Mouse (Mus musculus): Measurements from ENCODE around the gene Sdhd.

The Sdhd gene

GRCm38 (mm10) chr9:50590856-50591518 lies 12.6 kb downstream of the Sdhd start:
- DNase-seq (ENCODE audit: extremely low read depth, low read depth, low spot score): no peak

GRCm38 (mm10) chr9:50586955-50587354 lies 16.7 kb downstream of the Sdhd start:
- DNase-seq (ENCODE audit: extremely low read depth, low read depth, low spot score): peak; percentile 85

DNA sequence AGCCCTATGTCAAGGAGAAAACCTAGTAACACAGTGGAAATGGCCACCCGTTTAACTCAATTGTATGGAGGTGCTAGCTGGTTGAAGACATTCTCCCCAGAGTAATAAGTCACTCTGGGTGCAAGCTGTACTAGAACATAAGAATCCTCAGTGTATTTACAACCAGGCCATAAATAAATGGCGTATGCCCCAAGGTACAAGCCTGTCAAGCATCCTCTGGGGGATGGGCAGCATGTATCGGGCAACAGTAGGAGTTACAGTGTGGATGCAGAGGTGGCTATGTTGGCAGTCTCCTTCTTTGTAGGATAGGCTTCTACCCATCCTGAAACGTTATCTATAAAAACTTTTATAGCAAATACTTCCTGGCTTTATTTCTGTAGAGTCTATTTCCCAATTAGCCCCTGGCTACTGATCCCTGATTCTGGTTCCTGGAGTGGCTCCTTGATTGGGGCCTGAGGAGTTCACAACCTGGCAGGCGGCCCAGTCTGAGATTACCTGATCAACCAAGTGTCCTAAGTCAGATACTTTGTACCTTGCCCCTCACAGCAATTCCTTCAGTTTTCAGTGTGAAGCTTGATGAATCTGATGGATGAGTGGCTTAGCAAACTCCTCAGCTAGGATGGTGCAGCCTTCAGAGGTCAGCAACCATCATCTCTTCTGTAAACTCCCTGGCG lies 18.3 kb downstream of the Sdhd start:
- DNase-seq (ENCODE audit: extremely low read depth, low read depth, low spot score): no peak

DNA sequence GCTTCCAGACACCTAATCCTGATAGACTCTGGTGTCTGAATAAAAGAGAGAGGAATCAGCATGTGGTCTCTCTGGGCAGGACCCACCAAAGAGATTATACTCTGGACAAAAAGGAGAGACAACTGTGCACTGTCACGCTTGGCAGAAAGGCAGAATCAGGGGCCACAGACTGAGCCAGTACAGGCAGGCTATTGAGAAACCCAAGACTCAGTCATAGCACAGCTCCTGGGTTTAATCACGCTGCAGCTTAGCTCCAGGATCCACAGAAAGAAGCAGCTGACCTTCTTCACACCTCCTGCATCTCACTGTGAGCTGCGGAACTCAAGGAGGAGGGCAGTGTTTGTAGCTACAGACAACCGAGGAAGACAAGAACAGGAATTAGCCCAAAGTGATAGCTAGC lies 23.2 kb downstream of the Sdhd start:
- no peak for DNase-seq (ENCODE audit: extremely low read depth, low read depth, low spot score)

DNA sequence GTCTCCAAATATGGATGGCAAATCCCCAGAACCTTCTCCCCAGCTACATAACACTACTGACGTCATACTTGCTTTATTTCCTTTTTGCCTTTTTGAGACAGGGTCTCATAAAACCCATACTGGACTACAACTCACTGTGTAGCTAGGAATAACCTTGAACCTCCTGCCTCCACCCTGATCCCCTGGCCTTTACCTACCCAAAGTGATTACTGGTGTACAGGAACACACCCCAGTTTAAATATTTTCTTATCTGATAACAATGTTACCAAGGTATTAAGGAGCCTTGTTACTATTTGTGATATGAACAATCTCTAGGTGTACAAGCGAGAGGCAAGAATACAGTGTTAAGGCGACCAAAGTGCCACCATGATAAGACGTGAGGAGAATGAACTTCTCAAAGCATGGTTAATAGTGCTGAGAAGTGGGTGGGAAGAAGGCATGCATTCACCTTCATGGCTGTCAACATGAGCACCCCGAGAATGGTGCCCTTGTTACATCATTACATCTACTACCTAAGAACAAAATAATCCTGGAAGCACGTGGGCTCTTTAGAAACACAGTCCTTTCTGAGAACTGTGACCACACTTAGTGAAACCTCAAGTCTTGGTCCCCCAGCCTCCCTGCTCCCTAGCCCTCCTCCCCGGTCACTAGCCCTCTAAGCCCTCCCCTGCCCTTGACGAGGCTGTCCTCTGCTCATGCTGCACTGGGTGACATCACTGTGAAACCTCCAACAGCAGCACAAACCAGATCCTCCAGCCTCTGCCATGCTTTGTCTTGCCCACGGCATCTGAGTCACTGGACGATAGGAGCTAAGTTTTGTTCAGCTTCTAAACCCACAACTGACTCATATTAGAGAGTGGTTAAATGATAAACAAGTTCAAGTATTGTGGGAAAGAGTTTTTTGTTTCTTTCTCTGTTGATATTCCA lies 33.8 kb downstream of the Sdhd start:
- DNase-seq (ENCODE audit: extremely low read depth, low read depth, low spot score): no peak

DNA sequence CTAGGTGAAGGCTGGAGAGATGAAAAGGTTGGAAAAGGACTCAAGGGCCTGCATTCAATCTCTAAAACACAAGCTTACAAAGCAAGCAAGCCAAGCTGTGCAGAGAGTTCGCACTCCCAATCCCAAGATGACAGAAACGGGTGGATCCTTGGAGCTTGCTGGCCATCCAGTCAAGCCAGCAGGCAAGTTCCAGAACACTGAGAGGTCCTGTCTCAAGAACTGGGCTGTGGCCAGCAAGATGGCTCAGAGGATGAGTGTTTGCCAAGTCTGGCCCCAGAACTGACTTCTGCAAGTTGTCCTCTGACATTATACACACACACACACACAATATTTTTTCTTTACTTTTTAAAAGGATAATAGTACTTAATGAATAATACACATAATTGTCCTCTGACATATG lies 35.7 kb downstream of the Sdhd start:
- DNase-seq (ENCODE audit: extremely low read depth, low read depth, low spot score): no peak

DNA sequence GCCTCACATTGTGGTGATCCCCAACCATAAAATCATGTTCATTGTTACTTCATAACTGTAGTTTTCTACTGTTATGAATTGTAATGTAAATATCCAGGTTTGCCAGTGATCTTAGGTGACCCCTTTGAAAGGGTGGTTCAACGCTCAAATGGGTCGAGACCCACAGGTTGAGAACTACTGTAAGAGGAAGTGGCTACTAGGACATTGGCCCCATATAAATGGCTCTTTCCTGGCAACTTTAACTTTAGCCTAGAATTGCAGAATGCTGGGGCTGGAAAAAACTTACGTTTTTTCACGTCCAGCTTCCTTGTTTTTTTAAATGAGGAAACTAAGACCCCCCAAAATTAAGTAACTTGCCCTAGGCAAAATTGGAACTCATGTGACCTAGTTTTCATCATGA lies 36.2 kb downstream of the Sdhd start:
- no peak for DNase-seq (ENCODE audit: extremely low read depth, low read depth, low spot score)

GRCm38 (mm10) chr9:50565940-50566339 lies 37.7 kb downstream of the Sdhd start:
- DNase-seq (ENCODE audit: extremely low read depth, low read depth, low spot score): no peak

GRCm38 (mm10) chr9:50565173-50565572 lies 38.4 kb downstream of the Sdhd start:
- no peak for DNase-seq (ENCODE audit: extremely low read depth, low read depth, low spot score)

DNA sequence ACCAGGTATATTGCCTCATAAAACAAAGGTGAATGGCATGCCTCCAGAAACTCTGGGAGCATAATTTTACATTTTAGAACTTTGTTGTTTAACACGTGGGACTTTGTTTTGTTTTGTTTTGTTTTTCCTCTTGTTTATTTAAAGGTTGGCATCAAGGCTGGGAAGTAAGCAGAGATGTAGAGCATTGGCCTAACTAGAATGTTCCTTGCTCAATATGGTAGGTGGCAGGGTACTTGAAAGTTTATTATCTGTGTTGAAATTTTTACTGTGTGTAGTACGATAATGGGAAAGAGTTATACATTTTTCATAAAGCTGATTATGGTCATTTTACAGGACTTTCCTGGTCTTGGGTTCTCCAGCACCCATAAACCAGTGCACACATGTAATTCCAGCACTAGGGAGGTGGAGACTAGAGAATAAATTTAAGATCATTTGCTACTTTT lies 41.7 kb downstream of the Sdhd start:
- no peak for DNase-seq (ENCODE audit: extremely low read depth, low read depth, low spot score)

GRCm38 (mm10) chr9:50561145-50561917 lies 42.3 kb downstream of the Sdhd start, which contains the start of gene Tex12:
Tex12 (minus strand) TSS chr9:50561325.
- no peak for DNase-seq (ENCODE audit: extremely low read depth, low read depth, low spot score)

- DNase-seq (ENCODE audit: extremely low read depth, low read depth, low spot score): no peak
These were observed 48.5 kb downstream of the Sdhd start, which contains the start of gene Bco2 for GRCm38 (mm10) chr9:50555094-50555446. Bco2 (minus strand) TSS chr9:50555181.

GRCm38 (mm10) chr9:50554241-50555093 lies 49.1 kb downstream of the Sdhd start, which contains the start of gene Il18:
Il18 (plus strand) TSS chr9:50554827.
- DNase-seq (ENCODE audit: extremely low read depth, low read depth, low spot score): no peak

DNA sequence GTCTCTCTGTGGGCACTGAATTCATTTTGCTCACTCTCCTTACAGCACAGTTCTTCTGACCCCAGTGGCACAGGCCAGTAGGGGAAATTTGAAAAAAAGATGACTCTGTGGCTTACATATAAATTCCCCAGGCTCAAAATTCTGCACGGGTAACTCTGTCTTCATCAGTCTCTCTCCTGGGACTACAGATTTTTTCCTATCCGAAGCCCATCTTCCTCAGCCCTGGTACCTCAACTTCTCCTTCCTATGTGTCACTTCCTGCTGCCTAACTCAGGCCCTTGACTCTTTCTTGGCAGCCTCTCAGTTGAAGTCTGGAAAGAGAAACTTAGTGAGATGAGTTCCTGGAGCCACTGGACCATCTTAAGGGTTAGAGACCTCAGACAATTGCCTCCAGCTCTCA lies 50.1 kb downstream of the Sdhd start:
- no peak for DNase-seq (ENCODE audit: extremely low read depth, low read depth, low spot score)

DNA sequence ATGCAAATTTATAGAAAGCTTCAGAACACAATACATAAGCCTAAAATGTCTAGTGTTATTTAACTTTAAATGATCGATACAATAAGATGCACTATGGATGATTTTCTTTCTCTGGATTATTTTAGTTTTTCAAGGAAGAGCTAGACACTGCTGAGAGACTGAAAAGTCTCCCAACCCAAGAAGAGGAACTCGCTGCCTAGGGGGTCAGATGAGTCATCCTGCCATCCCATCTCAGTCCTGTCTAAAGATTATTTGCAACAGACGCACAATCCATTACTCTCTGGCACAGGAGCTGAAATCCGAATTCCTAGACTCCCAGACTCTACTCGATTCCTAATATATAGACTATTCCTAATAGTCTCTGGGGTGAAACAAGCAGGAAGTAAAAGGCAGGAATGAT lies 51.4 kb downstream of the Sdhd start:
- no peak for DNase-seq (ENCODE audit: extremely low read depth, low read depth, low spot score)

DNA sequence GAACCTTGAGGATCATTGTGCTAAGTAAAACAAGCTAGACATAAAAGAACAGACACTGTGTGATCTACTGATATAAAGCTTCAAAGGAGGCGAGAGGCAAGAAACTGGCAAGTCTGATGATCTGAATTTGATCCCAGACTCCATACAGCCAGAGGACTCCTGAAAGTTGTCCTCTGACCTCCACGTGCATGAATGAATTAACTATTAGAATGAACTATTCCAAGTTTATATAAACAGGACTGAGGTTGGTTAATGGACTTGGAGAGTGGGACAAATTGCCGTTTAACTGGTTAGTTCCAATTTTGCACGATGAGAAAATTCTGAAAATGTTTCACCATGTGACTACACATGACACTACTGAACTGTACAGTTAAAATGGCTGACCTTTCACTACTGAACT lies 54.7 kb downstream of the Sdhd start:
- DNase-seq (ENCODE audit: extremely low read depth, low read depth, low spot score): no peak

DNA sequence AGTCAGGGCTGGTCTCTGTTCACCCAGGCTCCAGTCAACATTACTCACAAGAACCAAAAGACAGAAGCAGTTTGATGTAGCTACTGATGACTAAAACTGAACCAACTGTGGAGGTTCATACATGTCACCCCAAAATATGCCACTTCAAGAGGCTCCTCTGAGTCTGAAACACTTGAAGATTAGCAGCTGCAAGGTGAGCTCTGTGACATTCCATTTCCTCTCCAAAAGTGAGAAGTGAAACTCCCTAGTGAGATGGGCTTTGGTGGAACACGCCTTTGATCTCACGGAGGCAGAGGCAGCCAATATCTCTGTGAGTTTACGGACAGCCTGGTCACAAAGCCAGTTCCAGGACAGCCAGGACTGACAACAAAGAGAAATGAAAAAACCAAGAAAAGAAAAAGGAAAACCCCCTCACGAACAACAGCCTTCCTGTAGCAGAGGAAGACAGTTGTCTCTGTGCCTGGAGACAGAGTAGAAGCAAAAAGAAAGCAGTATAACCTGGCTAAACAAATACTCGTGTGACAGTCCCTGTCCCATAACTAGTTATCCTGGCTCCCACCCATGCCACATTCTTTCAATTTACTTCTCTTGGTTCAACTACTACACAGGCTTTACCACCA lies 55.6 kb downstream of the Sdhd start:
- no peak for DNase-seq (ENCODE audit: extremely low read depth, low read depth, low spot score)

All from fat pad, adult 2 months (tissue).